39 mouse cellular contexts compared by ENCODE assay signal in genomic region chr1:174303162-174303561, GRCm38 (mm10). TPM values are rescaled to one million over a fixed set of nuclear protein-coding genes. Genes with fewer than 3 reads are reported as not detected.
"Had no signal": no experiment of that assay in that cellular context is flagged by ENCODE, and none has a peak within 500 bp of the region (broad histone marks: within the 10 kb centered on the region; RNA-seq: fewer than 3 reads in every experiment).

No protein-coding gene starts in this region.

- H3K4me3 ChIP-seq: heart, embryonic 10.5 days; heart, embryonic 13.5 days; heart, embryonic 15.5 days; hindbrain, embryonic 13.5 days; hindbrain, embryonic 15.5 days; left cerebral cortex, adult 2 months; limb, embryonic 10.5 days; limb, embryonic 12.5 days had no signal

- H3K27me3 ChIP-seq: heart, embryonic 13.5 days; heart, embryonic 15.5 days; hindbrain, embryonic 13.5 days; hindbrain, embryonic 15.5 days; limb, embryonic 12.5 days had no signal

- H3K4me1 ChIP-seq: heart, embryonic 10.5 days; heart, embryonic 13.5 days; heart, embryonic 15.5 days; hindbrain, embryonic 13.5 days; hindbrain, embryonic 15.5 days; limb, embryonic 10.5 days; limb, embryonic 12.5 days had no signal

- H3K4me2 ChIP-seq: heart, embryonic 13.5 days; heart, embryonic 15.5 days; hindbrain, embryonic 13.5 days; hindbrain, embryonic 15.5 days; limb, embryonic 12.5 days; liver, embryonic 11.5 days had no signal

- DNase-seq: gastrocnemius, postnatal 14 days; gastrocnemius, postnatal 36 days; heart, adult 11 months; heart, postnatal 14 days; heart, postnatal 36 days; kidney, adult 18-20 months; kidney, adult 8-10 months; kidney, postnatal 10 days; kidney, postnatal 36 days; layer of hippocampus, adult 9-11 months; liver had no signal

- H3K27ac ChIP-seq: heart, embryonic 10.5 days; heart, embryonic 15.5 days; hindbrain, embryonic 13.5 days; hindbrain, embryonic 15.5 days; hindbrain, postnatal 0 days; left cerebral cortex, adult 2 months; limb, embryonic 10.5 days; limb, embryonic 12.5 days had no signal

- ATAC-seq: forebrain, embryonic 16.5 days; hindbrain, postnatal 0 days had no signal

- H3K36me3 ChIP-seq: heart, embryonic 10.5 days; heart, embryonic 13.5 days; heart, embryonic 15.5 days; hindbrain, embryonic 13.5 days; hindbrain, embryonic 15.5 days; limb, embryonic 10.5 days; limb, embryonic 12.5 days had no signal

- H3K9me3 ChIP-seq: heart, embryonic 10.5 days; heart, embryonic 13.5 days; heart, embryonic 15.5 days; hindbrain, embryonic 13.5 days; hindbrain, embryonic 15.5 days; limb, embryonic 10.5 days; limb, embryonic 12.5 days had no signal

- H3K9ac ChIP-seq: heart, embryonic 13.5 days; heart, embryonic 15.5 days; hindbrain, embryonic 13.5 days; hindbrain, embryonic 15.5 days; limb, embryonic 12.5 days had no signal

RNA-seq across cellular contexts. Expression of gene Mptx1, which starts 27.2 kb away (rescaled TPM):
- total RNA-seq: gastrocnemius, adult 18-20 months; gastrocnemius, adult 8-10 months; gastrocnemius, postnatal 14 days; gastrocnemius, postnatal 36 days; heart, adult 8-10 months; heart, postnatal 14 days; heart, postnatal 36 days; hematopoietic stem cell, adult 5-6 weeks; hindbrain, postnatal 0 days; layer of hippocampus, adult 18-20 months; layer of hippocampus, adult 8-10 months; layer of hippocampus, postnatal 14 days; left cerebral cortex, adult 2 months; left cerebral cortex, postnatal 14 days; left cerebral cortex, postnatal 36 days had no signal
- polyA plus RNA-seq: forebrain, embryonic 16.5 days; frontal cortex, adult 2 months; gonadal fat pad, adult 2 months; heart, embryonic 10.5 days; heart, embryonic 13.5 days; heart, embryonic 15.5 days; heart, postnatal 0 days; hindbrain, embryonic 11.5 days; hindbrain, embryonic 13.5 days; hindbrain, embryonic 15.5 days; hindbrain, postnatal 0 days; intestine, embryonic 14.5 days; kidney, embryonic 14.5 days; kidney, embryonic 16.5 days; limb, embryonic 10.5 days; limb, embryonic 12.5 days; limb, embryonic 14.5 days; liver, embryonic 11.5 days had no signal

RNA-seq across cellular contexts. Expression of gene Olfr419, which starts 51.3 kb away (rescaled TPM):
- total RNA-seq: gastrocnemius, adult 18-20 months; gastrocnemius, adult 8-10 months; gastrocnemius, postnatal 14 days; gastrocnemius, postnatal 36 days; heart, adult 8-10 months; heart, postnatal 14 days; heart, postnatal 36 days; hematopoietic stem cell, adult 5-6 weeks; hindbrain, postnatal 0 days; layer of hippocampus, adult 18-20 months; layer of hippocampus, adult 8-10 months; layer of hippocampus, postnatal 14 days; left cerebral cortex, adult 2 months; left cerebral cortex, postnatal 14 days; left cerebral cortex, postnatal 36 days had no signal
- polyA plus RNA-seq: forebrain, embryonic 16.5 days; frontal cortex, adult 2 months; gonadal fat pad, adult 2 months; heart, embryonic 10.5 days; heart, embryonic 13.5 days; heart, embryonic 15.5 days; heart, postnatal 0 days; hindbrain, embryonic 11.5 days; hindbrain, embryonic 13.5 days; hindbrain, embryonic 15.5 days; hindbrain, postnatal 0 days; intestine, embryonic 14.5 days; kidney, embryonic 14.5 days; kidney, embryonic 16.5 days; limb, embryonic 10.5 days; limb, embryonic 12.5 days; limb, embryonic 14.5 days had no signal
